8 mouse cellular contexts compared by ENCODE assay signal in the genomic region with DNA sequence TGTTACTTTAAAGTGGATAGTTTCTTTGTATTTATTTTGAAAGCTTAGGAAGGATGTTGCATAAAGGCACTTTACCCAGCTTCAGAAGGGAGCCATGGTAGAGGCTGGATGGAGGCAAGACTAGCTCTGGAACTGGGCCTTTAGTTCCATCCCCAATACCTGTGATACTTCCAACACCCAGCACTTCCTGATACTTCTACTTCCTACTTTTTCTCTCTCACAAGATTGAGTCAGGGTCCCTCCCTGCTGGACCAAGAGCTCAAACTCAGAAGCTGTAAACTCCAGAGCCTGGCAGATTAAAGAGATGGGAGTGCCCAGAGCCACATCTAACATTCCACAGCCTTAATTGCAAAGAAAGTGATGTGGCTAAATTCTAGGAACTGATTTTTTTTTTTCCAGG. TPM values are rescaled to one million over a fixed set of nuclear protein-coding genes. Genes with fewer than 3 reads are reported as not detected.
DNase-seq lines count a peak whose midpoint lies in the region; ATAC-seq and TF ChIP-seq lines count a peak whose summit lies in the region.

No protein-coding gene starts in this region.

- no peak for ATAC-seq in erythroblast, adult 5-6 weeks (replicated peaks; ENCODE audit: low FRiP score, poor library complexity, severe bottlenecking)
- no peak for ATAC-seq in liver, embryonic 11.5 days (replicated peaks; ENCODE audit: low FRiP score)
- no peak for ATAC-seq in stomach, postnatal 0 days (ENCODE audit: low FRiP score, low TSS enrichment)
- no peak for ATAC-seq in frontal cortex, adult (ENCODE audit: low TSS enrichment)

- peak; percentile 25 for DNase-seq in forebrain, embryonic 10.5 days (ENCODE audit: extremely low spot score, low spot score)
- DNase-seq in liver, embryonic 11.5 days (ENCODE audit: low spot score): no peak
- no peak for DNase-seq in stomach, postnatal 0 days (ENCODE audit: low spot score)
- no peak for DNase-seq in adrenal gland, postnatal 25 days

- no peaks in the 10 kb centered on the region for H3K27me3 ChIP-seq in erythroblast, embryonic 14.5 days (ENCODE audit: control insufficient read depth)
- no peaks in the 10 kb centered on the region for H3K27me3 ChIP-seq in E14TG2a.4 (ENCODE audit: insufficient read depth, low read length)
- H3K27me3 ChIP-seq in forebrain, embryonic 10.5 days (ENCODE audit: poor library complexity, severe bottlenecking): no peaks in the 10 kb centered on the region
- H3K27me3 ChIP-seq in liver, embryonic 11.5 days (replicated peaks; ENCODE audit: control insufficient read depth, insufficient read depth, low read length): no peaks in the 10 kb centered on the region
- H3K27me3 ChIP-seq in stomach, postnatal 0 days (ENCODE audit: control insufficient read depth, insufficient read depth, low read length): no peaks in the 10 kb centered on the region

- peaks cover 74% of the 10 kb centered on the region for H3K4me1 ChIP-seq in erythroblast, embryonic 14.5 days (ENCODE audit: control insufficient read depth)
- H3K4me1 ChIP-seq in E14TG2a.4 (replicated peaks; ENCODE audit: low read depth, low read length): peaks cover 61% of the 10 kb centered on the region
- peaks cover 57% of the 10 kb centered on the region for H3K4me1 ChIP-seq in forebrain, embryonic 10.5 days
- H3K4me1 ChIP-seq in liver, embryonic 11.5 days (replicated peaks; ENCODE audit: control insufficient read depth, insufficient read depth, low read length): peaks cover 31% of the 10 kb centered on the region
- H3K4me1 ChIP-seq in stomach, postnatal 0 days (replicated peaks; ENCODE audit: control insufficient read depth, insufficient read depth): 0 out of 2 replicates have a peak, but pooled peaks cover 2% of the 10 kb centered on the region

- no peaks in the 10 kb centered on the region for H3K9me3 ChIP-seq in erythroblast, embryonic 14.5 days (ENCODE audit: control insufficient read depth, low read length)
- no peaks in the 10 kb centered on the region for H3K9me3 ChIP-seq in E14TG2a.4 (ENCODE audit: low read length)
- no peaks in the 10 kb centered on the region for H3K9me3 ChIP-seq in forebrain, embryonic 10.5 days
- H3K9me3 ChIP-seq in liver, embryonic 11.5 days (ENCODE audit: control insufficient read depth, low read length): no peaks in the 10 kb centered on the region
- no peaks in the 10 kb centered on the region for H3K9me3 ChIP-seq in stomach, postnatal 0 days (ENCODE audit: control insufficient read depth, low read length)

- no peak for TF ChIP-seq EP300 in stomach, postnatal 0 days (optimal IDR thresholded peaks at IDR 0.05)

- H3K36me3 ChIP-seq in erythroblast, embryonic 14.5 days (ENCODE audit: control insufficient read depth): peaks cover 7% of the 10 kb centered on the region
- no peaks in the 10 kb centered on the region for H3K36me3 ChIP-seq in E14TG2a.4 (ENCODE audit: insufficient read depth, low read length)
- H3K36me3 ChIP-seq in forebrain, embryonic 10.5 days (replicated peaks): no peaks in the 10 kb centered on the region
- no peaks in the 10 kb centered on the region for H3K36me3 ChIP-seq in liver, embryonic 11.5 days (ENCODE audit: control insufficient read depth, insufficient read depth, low read length)
- no peaks in the 10 kb centered on the region for H3K36me3 ChIP-seq in stomach, postnatal 0 days (ENCODE audit: control insufficient read depth, insufficient read depth, low read length)

- peak overlapping the region; percentile 69 for H3K9ac ChIP-seq in liver, embryonic 11.5 days (ENCODE audit: low read depth, low read length)
- H3K9ac ChIP-seq in stomach, postnatal 0 days (ENCODE audit: low read length): peak overlapping the region; percentile 76; the same call in 1 of the 2 replicates

- H3K4me3 ChIP-seq in erythroblast, embryonic 14.5 days (replicated peaks): peak overlapping the region; percentile 67
- peak overlapping the region; percentile 70 for H3K4me3 ChIP-seq in E14TG2a.4 (replicated peaks; ENCODE audit: low read length)
- peak overlapping the region; percentile 55 for H3K4me3 ChIP-seq in forebrain, embryonic 10.5 days
- peak overlapping the region; percentile 52 for H3K4me3 ChIP-seq in liver, embryonic 11.5 days (ENCODE audit: low read depth, low read length)
- H3K4me3 ChIP-seq in stomach, postnatal 0 days (ENCODE audit: low read depth, low read length): peak overlapping the region; percentile 57

- TF ChIP-seq CTCF in E14TG2a.4 (conservative IDR thresholded peaks at IDR 0.05; ENCODE audit: low read length): no peak
- no peak for TF ChIP-seq CTCF in stomach, postnatal 0 days (IDR thresholded peaks at IDR 0.05; ENCODE audit: low read depth)

- peak overlapping the region; percentile 94 for H3K27ac ChIP-seq in forebrain, embryonic 10.5 days
- peak overlapping the region; percentile 100 for H3K27ac ChIP-seq in liver, embryonic 11.5 days (ENCODE audit: low read depth, low read length)
- peak overlapping the region; percentile 97 for H3K27ac ChIP-seq in stomach, postnatal 0 days (replicated peaks)

- peak overlapping the region; percentile 87 for H3K4me2 ChIP-seq in liver, embryonic 11.5 days
- H3K4me2 ChIP-seq in stomach, postnatal 0 days (replicated peaks; ENCODE audit: low read depth): peak overlapping the region; percentile 80

RNA-seq across cellular contexts. Expression of gene Hist1h4d, which starts 2.9 kb away (rescaled TPM):
- 5.1 and 11.8 TPM in 2 replicates for polyA plus RNA-seq in erythroblast, embryonic 14.5 days (2012)
- total RNA-seq in erythroblast, adult 5-6 weeks (2015; ENCODE audit: low replicate concordance): 243 and 262 TPM in 2 replicates
- total RNA-seq in erythroblast, adult 5-6 weeks (2017; ENCODE audit: low replicate concordance): 403 and 449 TPM in 2 replicates
- 112 and 119 TPM in 2 replicates for polyA plus RNA-seq in forebrain, embryonic 10.5 days (2016; fragmentation: Nextera tagmentation; extraction: Ambion mirVana)
- 92.8 and 99.3 TPM in 2 replicates for polyA plus RNA-seq in liver, embryonic 11.5 days (2014; fragmentation: Nextera tagmentation; extraction: Ambion mirVana)
- 32.0 and 48.7 TPM in 2 replicates for polyA plus RNA-seq in stomach, postnatal 0 days (2015; fragmentation: Nextera tagmentation; extraction: Ambion mirVana)
- total RNA-seq in adrenal gland, postnatal 25 days (2021): 174 and 185 TPM in 2 replicates

RNA-seq across cellular contexts. Expression of gene Hist1h3d, which starts 8.8 kb away (rescaled TPM):
- 1.6 and 4.7 TPM in 2 replicates for polyA plus RNA-seq in erythroblast, embryonic 14.5 days (2012)
- total RNA-seq in erythroblast, adult 5-6 weeks (2015; ENCODE audit: low replicate concordance): 52.8 and 69.6 TPM in 2 replicates
- 50.4 and 63.8 TPM in 2 replicates for total RNA-seq in erythroblast, adult 5-6 weeks (2017; ENCODE audit: low replicate concordance)
- polyA plus RNA-seq in forebrain, embryonic 10.5 days (2016; fragmentation: Nextera tagmentation; extraction: Ambion mirVana): 7.1 and 7.2 TPM in 2 replicates
- 7.7 and 8.5 TPM in 2 replicates for polyA plus RNA-seq in liver, embryonic 11.5 days (2014; fragmentation: Nextera tagmentation; extraction: Ambion mirVana)
- 1.7 and 4.2 TPM in 2 replicates for polyA plus RNA-seq in stomach, postnatal 0 days (2015; fragmentation: Nextera tagmentation; extraction: Ambion mirVana)
- total RNA-seq in adrenal gland, postnatal 25 days (2021): 12.9 and 16.6 TPM in 2 replicates

RNA-seq across cellular contexts. Expression of gene Hist1h2ad, which starts 10.2 kb away (rescaled TPM):
- polyA plus RNA-seq in erythroblast, embryonic 14.5 days (2012): 5.1 and 8.3 TPM in 2 replicates
- not detected in 2 replicates for total RNA-seq in erythroblast, adult 5-6 weeks (2015; ENCODE audit: low replicate concordance)
- total RNA-seq in erythroblast, adult 5-6 weeks (2017; ENCODE audit: low replicate concordance): 370 and 678 TPM in 2 replicates
- polyA plus RNA-seq in forebrain, embryonic 10.5 days (2016; fragmentation: Nextera tagmentation; extraction: Ambion mirVana): 1.5 TPM in 2 replicates
- 0.84 and 0.92 TPM in 2 replicates for polyA plus RNA-seq in liver, embryonic 11.5 days (2014; fragmentation: Nextera tagmentation; extraction: Ambion mirVana)
- 0.67 and 0.79 TPM in 2 replicates for polyA plus RNA-seq in stomach, postnatal 0 days (2015; fragmentation: Nextera tagmentation; extraction: Ambion mirVana)
- 2.3 and 9.6 TPM in 2 replicates for total RNA-seq in adrenal gland, postnatal 25 days (2021)

RNA-seq across cellular contexts. Expression of gene Hist1h2bf, which starts 10.3 kb away (rescaled TPM):
- polyA plus RNA-seq in erythroblast, embryonic 14.5 days (2012): 6.6 and 15.6 TPM in 2 replicates
- 208 and 222 TPM in 2 replicates for total RNA-seq in erythroblast, adult 5-6 weeks (2015; ENCODE audit: low replicate concordance)
- total RNA-seq in erythroblast, adult 5-6 weeks (2017; ENCODE audit: low replicate concordance): 253 and 407 TPM in 2 replicates
- polyA plus RNA-seq in forebrain, embryonic 10.5 days (2016; fragmentation: Nextera tagmentation; extraction: Ambion mirVana): 5.8 and 6.9 TPM in 2 replicates
- 1.8 TPM in 2 replicates for polyA plus RNA-seq in liver, embryonic 11.5 days (2014; fragmentation: Nextera tagmentation; extraction: Ambion mirVana)
- polyA plus RNA-seq in stomach, postnatal 0 days (2015; fragmentation: Nextera tagmentation; extraction: Ambion mirVana): 1.1 and 3.2 TPM in 2 replicates
- 61.2 and 62.9 TPM in 2 replicates for total RNA-seq in adrenal gland, postnatal 25 days (2021)

RNA-seq across cellular contexts. Expression of gene Hist1h2bg, which starts 13.1 kb away (rescaled TPM):
- polyA plus RNA-seq in erythroblast, embryonic 14.5 days (2012): 14.5 and 18.7 TPM in 2 replicates
- total RNA-seq in erythroblast, adult 5-6 weeks (2015; ENCODE audit: low replicate concordance): 170 and 206 TPM in 2 replicates
- 470 and 670 TPM in 2 replicates for total RNA-seq in erythroblast, adult 5-6 weeks (2017; ENCODE audit: low replicate concordance)
- polyA plus RNA-seq in forebrain, embryonic 10.5 days (2016; fragmentation: Nextera tagmentation; extraction: Ambion mirVana): 6.4 and 6.7 TPM in 2 replicates
- polyA plus RNA-seq in liver, embryonic 11.5 days (2014; fragmentation: Nextera tagmentation; extraction: Ambion mirVana): 5.7 and 6.3 TPM in 2 replicates
- polyA plus RNA-seq in stomach, postnatal 0 days (2015; fragmentation: Nextera tagmentation; extraction: Ambion mirVana): 4.9 and 10.5 TPM in 2 replicates
- total RNA-seq in adrenal gland, postnatal 25 days (2021): 106 and 130 TPM in 2 replicates
